Mouse (Mus musculus): ENCODE data around the gene Fam234a. TPM values are rescaled to one million over a fixed set of nuclear protein-coding genes. Genes with fewer than 3 reads are reported as not detected.

The Fam234a gene
- polyA plus RNA-seq, 1 experiment from 2014 or later = 21.3 TPM

GRCm38 (mm10) chr17:26240120-26240790, 3.8 kb downstream of the Fam234a start:
- 89% methylated on average over 6 of the region's 6 CpGs for WGBS
- Histone ChIP-seq H3K9ac (ENCODE audit: low read length) (no peak overlapping the region), H3K9me3 (ENCODE audit: control insufficient read depth, low read length) (no peaks in the 10 kb centered on the region), H3K27ac (ENCODE audit: low read depth, low read length) (no peak overlapping the region), H3K27me3 (ENCODE audit: control insufficient read depth, insufficient read depth, low read length) (no peaks in the 10 kb centered on the region), H3K4me2 (ENCODE audit: low read depth, low read length, severe bottlenecking) (no peak overlapping the region), H3K4me3 (ENCODE audit: low read depth, low read length) (no peak overlapping the region), H3K36me3 (ENCODE audit: control insufficient read depth, insufficient read depth, low read length) (no peaks in the 10 kb centered on the region), H3K4me1 (replicated peaks; ENCODE audit: control insufficient read depth, insufficient read depth, low read length) (no peaks in the 10 kb centered on the region)
- ATAC-seq (replicated peaks; ENCODE audit: low FRiP score) = no peak
- no peak for DNase-seq (ENCODE audit: low spot score)

GRCm38 (mm10) chr17:26239551-26239950, 4.5 kb downstream of the Fam234a start:
- Histone ChIP-seq H3K27me3 (ENCODE audit: control insufficient read depth, insufficient read depth, low read length) (no peaks in the 10 kb centered on the region), H3K9me3 (ENCODE audit: control insufficient read depth, low read length) (no peaks in the 10 kb centered on the region), H3K4me2 (ENCODE audit: low read depth, low read length, severe bottlenecking) (no peak overlapping the region), H3K27ac (ENCODE audit: low read depth, low read length) (no peak overlapping the region), H3K4me1 (replicated peaks; ENCODE audit: control insufficient read depth, insufficient read depth, low read length) (no peaks in the 10 kb centered on the region), H3K4me3 (ENCODE audit: low read depth, low read length) (no peak overlapping the region), H3K36me3 (ENCODE audit: control insufficient read depth, insufficient read depth, low read length) (no peaks in the 10 kb centered on the region), H3K9ac (ENCODE audit: low read length) (no peak overlapping the region)
- DNase-seq (ENCODE audit: low spot score) = no peak
- ATAC-seq (replicated peaks; ENCODE audit: low FRiP score) = no peak
- 71% methylated on average over 2 of the region's 2 CpGs for WGBS

GRCm38 (mm10) chr17:26237667-26238066, 6.4 kb downstream of the Fam234a start:
- Histone ChIP-seq H3K9ac (ENCODE audit: low read length) (no peak overlapping the region), H3K27me3 (ENCODE audit: control insufficient read depth, insufficient read depth, low read length) (no peaks in the 10 kb centered on the region), H3K9me3 (ENCODE audit: control insufficient read depth, low read length) (no peaks in the 10 kb centered on the region), H3K4me3 (ENCODE audit: low read depth, low read length) (no peak overlapping the region), H3K27ac (ENCODE audit: low read depth, low read length) (no peak overlapping the region), H3K4me2 (ENCODE audit: low read depth, low read length, severe bottlenecking) (no peak overlapping the region), H3K36me3 (ENCODE audit: control insufficient read depth, insufficient read depth, low read length) (no peaks in the 10 kb centered on the region), H3K4me1 (replicated peaks; ENCODE audit: control insufficient read depth, insufficient read depth, low read length) (no peaks in the 10 kb centered on the region)
- ATAC-seq (replicated peaks; ENCODE audit: low FRiP score) = no peak
- WGBS = 94% methylated on average over 10 of the region's 10 CpGs
- DNase-seq (ENCODE audit: low spot score) = no peak

- no peak for ATAC-seq (replicated peaks; ENCODE audit: low FRiP score)
- no peak for DNase-seq (ENCODE audit: low spot score)
- H3K4me2 ChIP-seq (ENCODE audit: low read depth, low read length, severe bottlenecking) = no peak overlapping the region
- no peaks in the 10 kb centered on the region for H3K36me3 ChIP-seq (ENCODE audit: control insufficient read depth, insufficient read depth, low read length)
- H3K27ac ChIP-seq (ENCODE audit: low read depth, low read length) = peak overlapping the region; percentile 32
- no peaks in the 10 kb centered on the region for H3K27me3 ChIP-seq (ENCODE audit: control insufficient read depth, insufficient read depth, low read length)
- no peak overlapping the region for H3K4me3 ChIP-seq (ENCODE audit: low read depth, low read length)
- no peak overlapping the region for H3K9ac ChIP-seq (ENCODE audit: low read length)
- WGBS = 53% methylated on average over 13 of the region's 13 CpGs
- no peaks in the 10 kb centered on the region for H3K9me3 ChIP-seq (ENCODE audit: control insufficient read depth, low read length)
- H3K4me1 ChIP-seq (replicated peaks; ENCODE audit: control insufficient read depth, insufficient read depth, low read length) = no peaks in the 10 kb centered on the region
Measured at GRCm38 (mm10) chr17:26235077-26235815, 8.8 kb downstream of the Fam234a start.

- H3K9me3 ChIP-seq (ENCODE audit: control insufficient read depth, low read length) = no peaks in the 10 kb centered on the region
Measured at GRCm38 (mm10) chr17:26234386-26234785, 9.7 kb downstream of the Fam234a start.

GRCm38 (mm10) chr17:26232863-26233262, 11.2 kb downstream of the Fam234a start:
- Histone ChIP-seq H3K36me3 (ENCODE audit: control insufficient read depth, insufficient read depth, low read length) (no peaks in the 10 kb centered on the region), H3K4me2 (ENCODE audit: low read depth, low read length, severe bottlenecking) (no peak overlapping the region), H3K9me3 (ENCODE audit: control insufficient read depth, low read length) (no peaks in the 10 kb centered on the region), H3K4me3 (ENCODE audit: low read depth, low read length) (no peak overlapping the region), H3K4me1 (replicated peaks; ENCODE audit: control insufficient read depth, insufficient read depth, low read length) (no peaks in the 10 kb centered on the region), H3K27me3 (ENCODE audit: control insufficient read depth, insufficient read depth, low read length) (no peaks in the 10 kb centered on the region), H3K9ac (ENCODE audit: low read length) (no peak overlapping the region), H3K27ac (ENCODE audit: low read depth, low read length) (no peak overlapping the region)
- no peak for ATAC-seq (replicated peaks; ENCODE audit: low FRiP score)
- no peak for DNase-seq (ENCODE audit: low spot score)
- WGBS = 68% methylated on average over 8 of the region's 8 CpGs

More at GRCm38 (mm10) chr17:26234386-26234785, 9.7 kb downstream of the Fam234a start:
- ATAC-seq (replicated peaks; ENCODE audit: low FRiP score) = no peak
- no peaks in the 10 kb centered on the region for H3K27me3 ChIP-seq (ENCODE audit: control insufficient read depth, insufficient read depth, low read length)
- WGBS = 91% methylated on average over 8 of the region's 8 CpGs
- no peak overlapping the region for H3K27ac ChIP-seq (ENCODE audit: low read depth, low read length)
- DNase-seq (ENCODE audit: low spot score) = no peak
- H3K4me3 ChIP-seq (ENCODE audit: low read depth, low read length) = no peak overlapping the region
- H3K36me3 ChIP-seq (ENCODE audit: control insufficient read depth, insufficient read depth, low read length) = no peaks in the 10 kb centered on the region
- H3K4me1 ChIP-seq (replicated peaks; ENCODE audit: control insufficient read depth, insufficient read depth, low read length) = no peaks in the 10 kb centered on the region
- H3K4me2 ChIP-seq (ENCODE audit: low read depth, low read length, severe bottlenecking) = no peak overlapping the region
- H3K9ac ChIP-seq (ENCODE audit: low read length) = no peak overlapping the region

- WGBS = 90% methylated on average over 5 of the region's 5 CpGs
Measured at GRCm38 (mm10) chr17:26231156-26231555, 12.9 kb downstream of the Fam234a start.

GRCm38 (mm10) chr17:26229776-26230175, 14.3 kb downstream of the Fam234a start:
- 96% methylated on average over 5 of the region's 5 CpGs for WGBS
- Histone ChIP-seq H3K9ac (ENCODE audit: low read length) (no peak overlapping the region), H3K27me3 (ENCODE audit: control insufficient read depth, insufficient read depth, low read length) (no peaks in the 10 kb centered on the region), H3K4me2 (ENCODE audit: low read depth, low read length, severe bottlenecking) (no peak overlapping the region), H3K4me3 (ENCODE audit: low read depth, low read length) (no peak overlapping the region), H3K9me3 (ENCODE audit: control insufficient read depth, low read length) (no peaks in the 10 kb centered on the region), H3K36me3 (ENCODE audit: control insufficient read depth, insufficient read depth, low read length) (no peaks in the 10 kb centered on the region), H3K27ac (ENCODE audit: low read depth, low read length) (no peak overlapping the region), H3K4me1 (replicated peaks; ENCODE audit: control insufficient read depth, insufficient read depth, low read length) (no peaks in the 10 kb centered on the region)
- ATAC-seq (replicated peaks; ENCODE audit: low FRiP score) (no peak), DNase-seq (ENCODE audit: low spot score) (no peak)

More at GRCm38 (mm10) chr17:26231156-26231555, 12.9 kb downstream of the Fam234a start:
- H3K9me3 ChIP-seq (ENCODE audit: control insufficient read depth, low read length) = no peaks in the 10 kb centered on the region
- no peak overlapping the region for H3K4me3 ChIP-seq (ENCODE audit: low read depth, low read length)
- DNase-seq (ENCODE audit: low spot score) (no peak), ATAC-seq (replicated peaks; ENCODE audit: low FRiP score) (no peak)
- H3K36me3 ChIP-seq (ENCODE audit: control insufficient read depth, insufficient read depth, low read length) = no peaks in the 10 kb centered on the region
- H3K4me1 ChIP-seq (replicated peaks; ENCODE audit: control insufficient read depth, insufficient read depth, low read length) = no peaks in the 10 kb centered on the region
- no peak overlapping the region for H3K4me2 ChIP-seq (ENCODE audit: low read depth, low read length, severe bottlenecking)
- no peaks in the 10 kb centered on the region for H3K27me3 ChIP-seq (ENCODE audit: control insufficient read depth, insufficient read depth, low read length)
- H3K9ac ChIP-seq (ENCODE audit: low read length) = no peak overlapping the region
- no peak overlapping the region for H3K27ac ChIP-seq (ENCODE audit: low read depth, low read length)
